Mouse (Mus musculus): ENCODE measurements around the gene Supt5.

Supt5 gene

DNA sequence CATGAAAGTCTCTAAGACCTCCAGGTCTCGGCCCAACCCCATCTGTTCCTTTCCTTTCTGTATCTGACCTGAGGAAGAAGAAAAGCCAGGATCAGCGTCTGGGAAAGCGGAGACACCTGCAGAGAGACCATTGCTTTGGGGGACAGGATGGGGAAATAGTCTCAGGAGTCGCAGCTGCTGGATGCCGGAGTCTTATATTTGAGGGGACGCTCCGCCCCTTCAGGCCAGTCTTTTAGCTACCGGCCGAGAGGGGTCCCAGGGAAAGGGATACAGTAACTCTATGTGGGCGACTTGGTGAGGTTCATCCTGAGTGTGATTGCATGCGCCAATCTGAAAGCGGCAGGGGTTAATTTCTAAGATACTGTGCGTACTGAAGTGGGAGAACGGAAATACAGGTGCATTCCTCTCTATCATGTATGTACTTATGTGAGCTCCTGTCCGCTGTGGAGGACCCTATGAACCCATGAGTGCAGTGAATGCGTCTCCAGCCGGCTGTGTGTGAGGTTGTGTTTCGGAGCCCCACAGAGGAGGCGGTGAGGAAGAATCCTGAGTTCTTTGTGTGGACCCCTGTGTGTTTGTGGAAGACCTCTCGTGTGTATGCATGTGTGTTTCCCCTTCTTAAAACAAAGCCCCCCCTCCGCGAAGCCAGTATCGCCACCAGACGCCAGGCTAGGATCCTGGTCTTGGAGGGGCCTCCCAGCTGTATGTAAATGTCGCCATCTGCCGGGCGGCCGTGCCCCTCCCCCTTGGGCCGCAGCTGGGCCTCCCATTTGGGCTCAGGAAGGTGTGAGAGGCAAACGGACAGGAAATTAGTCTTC is 36.7 kb downstream of the Supt5 start, which contains the start of gene Dll3:
Gene Dll3 (minus strand): TSS at position 623 of the 818 bp plus-strand sequence.
- DNase-seq (ENCODE audit: low read depth, low spot score): no peak

DNA sequence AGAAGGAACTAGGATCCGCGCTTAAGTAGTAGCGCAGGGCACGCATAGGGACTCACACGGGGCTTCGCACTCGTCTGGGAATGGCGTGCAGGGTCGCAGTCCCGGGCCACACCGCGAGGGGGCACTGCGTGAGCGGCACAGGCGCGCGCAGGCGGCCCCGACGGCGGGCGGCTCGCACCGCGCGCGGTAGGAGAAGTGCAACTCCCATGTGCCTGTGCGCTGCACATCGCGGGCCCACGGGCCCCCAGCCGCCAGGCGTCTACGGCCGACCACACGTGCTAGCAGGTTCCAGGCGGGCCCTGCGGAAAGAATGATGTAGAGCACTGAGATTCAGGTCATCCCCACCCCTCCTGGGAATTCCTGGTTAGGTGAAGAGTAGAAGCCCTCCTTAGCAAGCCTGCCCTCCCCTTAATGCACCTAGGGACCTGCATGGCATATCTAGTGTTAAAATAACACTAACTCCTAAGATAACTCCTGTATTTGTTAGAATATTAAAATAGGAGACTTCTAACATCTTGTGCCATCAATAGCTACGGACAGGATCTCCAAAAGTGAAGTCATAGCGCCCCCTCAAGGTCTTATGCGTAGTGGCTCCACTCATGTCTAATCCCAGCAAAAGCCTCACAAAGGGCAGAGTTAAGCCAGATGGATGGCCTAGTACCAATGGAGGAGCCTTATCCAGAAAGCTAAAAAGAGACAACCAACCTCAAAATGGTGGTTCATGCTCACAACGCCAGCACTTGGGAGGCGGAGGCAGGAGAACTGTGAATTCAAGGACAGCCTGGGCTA is 39.5 kb downstream of the Supt5 start:
- DNase-seq (ENCODE audit: low read depth, low spot score): no peak

DNA sequence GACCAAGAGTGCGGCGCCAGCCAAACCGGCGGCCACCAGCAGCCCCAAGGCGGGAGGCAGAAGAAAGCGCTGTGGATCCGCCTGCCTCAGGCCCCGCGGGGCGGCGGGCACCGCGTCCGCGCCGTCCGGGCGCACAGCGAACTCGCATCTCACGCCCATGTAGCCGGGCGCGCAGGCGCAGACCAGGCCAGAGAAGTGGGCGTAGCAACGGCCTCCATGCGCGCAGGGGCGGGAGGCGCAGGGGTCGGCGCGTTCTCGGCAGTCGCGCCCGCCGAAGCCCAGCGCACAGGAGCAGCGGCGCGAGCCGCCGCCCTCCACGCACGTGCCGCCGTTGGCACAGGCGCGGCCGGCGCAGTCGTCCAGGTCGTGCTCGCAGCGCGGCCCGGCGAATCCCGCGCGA is 44.1 kb downstream of the Supt5 start:
- DNase-seq (ENCODE audit: low read depth, low spot score): no peak

DNA sequence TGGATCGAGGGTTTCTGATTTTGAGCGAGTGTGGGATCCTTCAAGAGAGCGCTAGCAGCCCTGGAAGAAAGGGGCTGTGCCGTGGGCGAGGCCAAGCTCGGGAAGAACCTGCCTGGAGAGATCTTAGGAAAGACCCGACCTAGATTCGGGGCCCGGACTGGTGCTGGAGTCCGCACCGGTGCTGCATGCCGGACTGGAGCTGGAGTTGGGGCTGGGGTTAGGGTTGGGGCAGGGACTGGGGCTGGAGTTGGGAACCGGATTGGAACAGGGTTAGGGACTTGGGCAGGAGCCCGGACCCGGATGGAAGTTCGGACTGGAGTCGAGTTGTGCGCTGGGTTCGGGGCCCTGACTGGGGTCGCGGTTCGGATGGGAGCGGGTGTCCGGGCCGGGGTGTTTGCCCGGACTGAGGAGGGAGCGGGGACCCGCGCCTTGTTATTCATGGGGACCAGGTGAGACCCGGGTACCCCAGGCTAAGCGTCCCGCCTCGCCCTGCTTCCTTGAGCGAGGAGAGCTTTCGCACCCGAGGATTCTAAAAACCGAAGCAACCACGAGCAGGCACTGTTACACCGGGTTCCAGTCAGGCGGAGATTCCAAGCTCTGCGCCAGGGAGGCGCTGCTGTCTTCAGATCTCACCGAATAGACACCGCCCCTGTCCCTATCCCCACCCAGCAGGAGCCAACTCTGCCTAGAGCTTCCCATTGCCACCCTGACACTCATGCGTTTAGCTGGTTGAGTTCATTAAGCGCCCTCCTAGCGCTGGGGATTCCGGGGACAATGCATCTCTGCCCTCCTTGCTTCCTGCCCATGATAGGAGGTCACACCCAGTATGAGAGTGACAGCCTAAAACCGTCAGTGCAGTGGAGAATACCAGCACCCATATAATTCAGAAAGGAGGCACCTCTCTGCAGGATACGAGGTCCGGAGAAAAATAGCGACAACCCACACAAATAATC is 47.6 kb downstream of the Supt5 start, which contains the start of gene Selenov:
Gene Selenov (minus strand): TSS at position 549 of the 953 bp plus-strand sequence.
- no peak for DNase-seq (ENCODE audit: low read depth, low spot score)

DNA sequence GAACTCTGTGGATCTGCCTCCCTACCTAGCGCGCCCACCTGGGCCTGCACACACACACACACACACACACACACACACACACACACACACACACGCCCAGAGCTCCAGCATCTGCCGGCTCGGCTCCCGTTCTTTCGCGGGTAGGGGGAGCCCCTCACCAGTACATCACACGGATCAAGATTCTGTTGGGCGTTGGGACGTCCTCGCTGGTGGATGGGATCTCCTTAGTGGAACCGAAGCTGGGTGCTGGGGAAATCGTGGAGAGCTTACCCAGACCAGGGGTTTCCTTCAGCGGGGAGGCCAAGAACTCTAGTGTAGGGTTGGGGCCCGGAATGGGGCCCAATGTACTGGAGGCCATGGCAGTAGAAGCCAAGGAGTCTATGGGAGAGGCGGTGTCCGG is 48.4 kb downstream of the Supt5 start:
- no peak for DNase-seq (ENCODE audit: low read depth, low spot score)

DNA sequence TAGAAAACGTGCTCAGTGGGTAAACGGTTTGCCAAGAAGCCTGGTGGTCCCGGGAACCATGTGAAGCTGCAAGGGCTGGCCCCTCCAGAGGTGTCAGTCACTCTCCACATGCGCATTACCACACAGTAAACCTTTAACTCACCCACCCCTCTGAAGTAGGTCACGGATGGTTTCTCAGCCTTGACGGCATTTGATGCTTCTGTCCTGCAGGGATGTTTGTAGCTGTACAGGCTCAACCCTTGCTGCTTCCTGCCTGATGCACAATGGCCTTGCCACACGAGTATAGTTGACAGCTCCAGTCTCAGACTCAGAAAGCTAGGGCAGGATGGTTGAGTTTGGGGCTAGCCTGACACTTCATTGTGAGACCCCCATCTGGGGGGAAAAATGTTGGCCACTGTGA is 57.9 kb downstream of the Supt5 start:
- DNase-seq (ENCODE audit: low read depth, low spot score): no peak

DNA sequence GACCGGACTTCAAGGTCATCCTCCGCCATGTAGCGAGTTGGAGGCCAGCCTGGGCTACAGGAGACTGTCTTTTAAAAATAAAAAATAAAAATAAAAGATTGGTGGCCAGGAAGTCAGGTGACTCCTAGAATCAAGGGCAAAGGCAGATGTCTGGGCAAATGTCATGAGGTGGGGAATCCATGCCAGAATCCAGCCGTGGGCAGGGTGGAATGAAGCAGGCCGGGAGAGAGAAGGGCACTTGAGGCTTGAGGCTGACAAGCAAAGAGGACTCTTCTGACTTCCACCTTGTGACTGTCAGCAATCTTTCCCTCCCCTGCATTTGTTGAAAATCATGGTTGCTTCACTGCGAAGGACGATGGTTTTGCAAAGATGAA is 60.3 kb downstream of the Supt5 start:
- DNase-seq (ENCODE audit: low read depth, low spot score): no peak

DNA sequence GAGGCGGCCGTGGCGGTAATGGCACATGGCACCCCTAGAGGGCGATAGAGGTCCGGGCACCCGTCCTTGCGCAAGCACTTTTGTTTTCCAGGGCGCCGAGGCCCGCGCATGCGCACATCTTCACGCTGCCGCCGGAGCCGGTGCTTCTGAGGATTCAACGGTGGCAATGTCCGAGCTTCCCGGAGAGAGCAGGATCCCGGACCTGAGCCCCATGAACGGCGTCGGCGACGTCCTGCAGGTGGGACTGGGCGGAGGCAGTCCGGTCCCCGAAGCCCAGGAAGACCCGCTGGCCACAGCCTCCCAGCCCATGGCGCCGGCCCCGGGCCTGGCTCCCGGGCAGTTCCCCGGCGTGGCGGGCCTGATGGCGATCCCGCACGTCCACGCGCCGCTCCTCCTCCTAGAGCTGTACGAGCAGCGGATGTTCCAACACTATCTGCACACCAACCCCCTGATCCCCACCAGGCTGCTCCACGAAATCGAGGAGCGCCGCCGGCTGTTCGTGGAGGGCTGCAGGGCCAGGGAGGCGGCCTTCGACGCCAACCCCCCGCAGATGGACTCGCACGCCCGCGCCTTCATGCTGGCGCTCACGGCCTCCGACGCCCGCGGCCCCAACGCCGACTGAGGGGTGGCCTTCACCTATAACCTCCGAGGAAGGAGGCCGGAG is 60.8 kb downstream of the Supt5 start, which contains the start of gene Eid2b:
Gene Eid2b (plus strand): TSS at position 125 of the 664 bp plus-strand sequence.
- peak; percentile 89 for DNase-seq (ENCODE audit: low read depth, low spot score)

DNA sequence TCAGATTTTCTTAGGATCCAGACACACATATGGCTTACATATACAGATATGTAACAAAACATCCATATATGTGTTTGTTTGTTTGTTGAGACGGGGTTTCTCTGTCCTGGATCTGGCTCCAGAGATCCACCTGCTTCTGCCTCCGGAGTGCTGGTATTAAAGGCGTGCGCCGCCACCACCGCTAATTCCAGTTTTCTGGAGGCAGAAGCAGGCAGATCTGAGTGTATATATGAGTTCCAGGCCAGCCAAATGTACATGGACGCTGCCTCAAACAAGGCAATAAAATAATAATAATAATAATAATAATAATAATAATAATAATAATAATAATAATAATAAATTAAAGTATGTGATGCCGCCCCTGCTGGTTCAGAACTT is 61.3 kb downstream of the Supt5 start:
- DNase-seq (ENCODE audit: low read depth, low spot score): no peak

DNA sequence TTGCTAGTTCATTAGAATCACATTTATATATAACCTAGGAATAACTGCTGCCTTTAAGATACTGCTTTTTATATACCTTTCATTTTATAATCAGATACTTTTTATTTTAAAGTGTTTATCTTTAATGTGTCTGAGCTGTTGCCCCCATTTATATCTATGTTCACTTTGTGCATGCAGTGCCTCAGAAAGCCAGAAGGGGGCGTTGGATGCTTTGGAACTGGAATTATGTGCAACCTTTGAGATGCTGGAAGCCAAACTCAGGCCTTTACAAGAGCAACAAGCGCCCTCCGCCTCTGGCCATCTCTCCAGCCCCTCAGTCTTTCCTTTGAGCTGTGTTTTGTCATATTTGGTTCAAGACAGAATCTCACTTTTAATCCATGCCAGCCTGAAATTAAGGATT is 66.8 kb downstream of the Supt5 start:
- DNase-seq (ENCODE audit: low read depth, low spot score): no peak

DNA sequence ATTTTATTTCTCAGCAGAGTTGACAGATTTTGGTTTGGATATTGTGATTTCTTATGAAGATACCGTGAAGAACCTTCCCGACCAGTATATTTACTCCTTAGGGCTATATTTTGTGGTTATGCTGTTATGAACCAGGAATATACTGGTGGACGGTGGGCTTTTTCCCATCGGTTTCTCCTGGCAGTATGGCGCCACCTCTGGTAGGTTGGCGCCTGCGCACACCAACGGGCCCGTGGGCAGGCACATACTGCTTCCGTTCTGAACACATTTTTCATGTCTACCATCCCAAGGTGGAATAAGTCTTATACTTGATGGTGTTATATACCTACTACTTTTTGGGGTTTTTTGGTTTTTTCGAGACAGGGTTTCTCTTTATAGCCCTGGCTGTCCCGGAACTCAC is 69.2 kb downstream of the Supt5 start:
- no peak for DNase-seq (ENCODE audit: low read depth, low spot score)

DNA sequence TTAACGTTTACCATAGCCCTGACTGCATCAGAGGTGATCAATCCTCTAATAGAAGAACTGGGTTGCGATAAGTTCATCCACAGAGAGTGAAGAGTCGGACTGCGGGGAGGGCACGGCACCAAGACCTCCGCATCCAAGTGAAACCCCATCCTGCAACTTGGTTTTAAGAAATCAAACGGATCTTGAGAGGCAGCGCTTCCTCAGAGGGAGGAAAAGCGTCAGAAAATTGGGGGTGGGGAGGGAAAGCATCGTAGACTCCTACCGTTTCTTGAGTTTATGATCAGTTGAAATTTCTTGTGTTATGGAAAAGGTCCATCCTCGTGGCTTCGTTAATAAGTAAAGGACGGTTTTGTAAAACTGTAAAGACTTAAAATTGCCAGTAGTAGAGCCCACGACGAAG is 70.0 kb downstream of the Supt5 start:
- DNase-seq (ENCODE audit: low read depth, low spot score): no peak

DNA sequence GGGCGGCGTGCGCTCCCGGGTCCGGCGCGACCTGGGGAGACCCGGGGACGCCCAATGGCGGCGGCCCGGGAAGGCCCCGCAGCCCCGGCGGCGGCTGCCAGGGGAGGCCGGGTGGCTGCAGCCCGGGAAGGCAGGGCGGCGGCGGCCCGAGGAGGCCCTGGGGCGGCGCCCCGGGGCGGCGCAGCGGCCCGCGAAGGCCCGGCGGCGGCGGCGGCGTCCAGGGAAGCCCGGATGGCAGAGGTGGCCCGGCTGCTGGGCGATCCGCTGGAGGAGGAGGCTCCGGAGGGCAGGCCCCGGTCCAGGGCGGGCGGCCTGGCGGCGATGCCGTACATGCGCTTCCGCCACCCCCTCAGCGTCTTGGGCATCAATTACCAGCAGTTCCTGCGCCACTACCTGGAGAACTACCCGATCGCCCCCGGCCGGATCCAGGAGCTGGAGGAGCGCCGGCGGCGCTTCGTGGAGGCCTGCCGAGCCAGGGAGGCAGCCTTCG is 70.5 kb downstream of the Supt5 start:
- DNase-seq (ENCODE audit: low read depth, low spot score): no peak

DNA sequence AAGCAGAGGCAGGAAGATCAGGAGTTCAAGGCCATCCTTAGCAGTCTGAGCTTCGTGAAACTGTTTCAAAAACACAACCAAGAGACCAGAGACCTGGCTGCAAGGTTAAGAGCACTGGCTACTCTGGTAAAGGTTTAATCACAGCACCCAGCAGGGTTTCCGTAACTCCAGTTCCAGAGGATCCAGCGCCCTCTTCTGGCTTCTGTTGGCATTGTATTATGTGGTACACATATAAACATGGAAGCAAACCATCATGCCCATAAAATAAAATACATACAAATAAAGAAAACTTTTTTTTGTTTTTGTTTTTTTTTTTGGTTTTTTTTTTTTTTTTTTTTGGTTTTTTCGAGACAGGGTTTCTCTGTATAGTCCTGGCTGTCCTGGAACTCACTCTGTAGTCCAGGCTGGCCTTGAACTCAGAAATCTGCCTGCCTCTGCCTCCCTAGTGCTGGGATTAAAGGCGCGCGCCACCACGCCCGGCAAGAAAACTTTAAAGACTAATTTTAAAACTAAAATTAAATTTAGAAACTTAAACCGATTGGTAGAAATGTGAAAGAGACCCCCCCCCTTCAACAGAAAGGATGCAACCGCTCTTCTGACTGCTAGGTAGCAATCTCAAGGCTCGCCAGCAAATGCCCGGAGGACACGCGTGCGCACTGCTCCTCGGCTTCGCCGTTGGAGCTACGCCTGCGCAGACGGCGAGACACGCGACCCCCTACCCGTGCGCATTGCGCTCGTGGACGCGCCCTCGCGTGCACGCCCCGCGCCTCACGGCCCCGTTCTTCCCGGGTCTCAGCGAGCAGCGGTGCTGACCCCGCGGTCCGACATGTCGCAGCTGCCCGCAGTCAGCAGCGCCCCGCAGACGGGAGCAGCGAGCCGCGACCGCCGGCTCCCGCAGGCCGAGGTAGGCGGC is 71.2 kb downstream of the Supt5 start, which contains the start of gene Eid2:
Gene Eid2 (plus strand): TSS at position 753 of the 913 bp plus-strand sequence.
- DNase-seq (ENCODE audit: low read depth, low spot score): no peak

DNA sequence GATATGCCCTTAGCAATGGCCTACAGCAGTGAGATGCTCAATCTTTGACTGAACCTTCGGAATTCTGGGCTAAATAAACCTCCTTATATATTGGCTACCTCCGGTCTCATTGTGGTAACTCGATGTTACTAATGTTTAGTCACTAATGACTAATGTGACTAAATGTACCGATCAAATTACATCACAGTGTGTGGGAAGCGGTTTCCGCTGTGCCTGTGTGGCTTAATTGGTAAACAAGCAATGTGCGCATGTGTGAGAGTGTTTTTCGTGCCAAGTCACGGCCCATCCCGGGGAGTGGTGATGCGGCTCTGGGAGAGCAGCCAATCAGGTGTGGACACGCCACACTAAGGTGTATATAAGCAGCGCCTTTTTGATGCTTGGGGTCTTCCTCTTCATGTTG is 73.2 kb downstream of the Supt5 start:
- no peak for DNase-seq (ENCODE audit: low read depth, low spot score)

All from c-Kit-negative CD71-positive TER-119-positive erythroid progenitor cells, embryonic 14.5 days (primary cell).